Mouse (Mus musculus): ENCODE measurements at regions not wholly inside any gene's neighbourhood (a gene's known extent, or its start where the extent isn't known, plus 50 kb on each side); places are given as distances from the start of the nearest gene placed in this dataset.

- TF ChIP-seq CTCF (conservative IDR thresholded peaks at IDR 0.05 in 1 of 2, IDR thresholded peaks at IDR 0.05 in 1 of 2; ENCODE audit: low read depth in 2 of 2, low read length in 2 of 2) (no peak), UBTF (IDR thresholded peaks at IDR 0.05; ENCODE audit: low read depth, low read length) (no peak), USF1 (IDR thresholded peaks at IDR 0.05; ENCODE audit: low read depth, low read length) (no peak), POLR2A (IDR thresholded peaks at IDR 0.05; ENCODE audit: low read depth, low read length) (no peak), MAX (IDR thresholded peaks at IDR 0.05; ENCODE audit: low read length) (no peak), E2F4 (IDR thresholded peaks at IDR 0.05; ENCODE audit: insufficient replicate concordance, low read depth, low read length) (no peak), ELF1 (IDR thresholded peaks at IDR 0.05; ENCODE audit: low read depth, low read length) (no peak), SIN3A (IDR thresholded peaks at IDR 0.05; ENCODE audit: low read length) (no peak), ZC3H11A (IDR thresholded peaks at IDR 0.05; ENCODE audit: low read depth, low read length) (no peak), MAFK (IDR thresholded peaks at IDR 0.05; ENCODE audit: insufficient replicate concordance, low read length) (no peak), CHD2 (IDR thresholded peaks at IDR 0.05; ENCODE audit: low read length) (no peak), KAT2A (IDR thresholded peaks at IDR 0.05; ENCODE audit: insufficient replicate concordance, low read length) (no peak), ZMIZ1 (IDR thresholded peaks at IDR 0.05; ENCODE audit: low read depth, low read length) (no peak)
Measured at GRCm38 (mm10) chr1:13977207-13977606, 2115.9 kb downstream of the 4930444P10Rik start.
